Mouse (Mus musculus): ENCODE data around the gene Gng7. TPM values are rescaled to one million over a fixed set of nuclear protein-coding genes. Genes with fewer than 3 reads are reported as not detected.

Gng7 gene
- total and polyA plus RNA-seq, 3 experiments: 0.50 to 0.68 (median 0.63) TPM

- DNase-seq: peak; percentile 88
- WGBS: 1% methylated on average over 28 of the region's 28 CpGs
- no peak for TF ChIP-seq CTCF (IDR thresholded peaks at IDR 0.05)
- peak; percentile 53; the same call in 1 of the 2 replicates for TF ChIP-seq POLR2A (IDR thresholded peaks at IDR 0.05; ENCODE audit: insufficient read depth, low read depth, low read length)
- TF ChIP-seq EP300 (IDR thresholded peaks at IDR 0.05; ENCODE audit: insufficient read depth, low read depth, low read length): no peak; the same call in 1 of the 2 replicates
- peak overlapping the region; percentile 92 for H3K27ac ChIP-seq
- H3K27me3 ChIP-seq (ENCODE audit: control insufficient read depth, insufficient read depth, low read length): no peaks in the 10 kb centered on the region
- no peaks in the 10 kb centered on the region for H3K36me3 ChIP-seq (ENCODE audit: control insufficient read depth, insufficient read depth, low read length)
- H3K4me3 ChIP-seq: peak overlapping the region; percentile 31
- H3K9ac ChIP-seq (ENCODE audit: low read depth, low read length): peak overlapping the region; percentile 53
- H3K79me2 ChIP-seq (replicated peaks; ENCODE audit: control insufficient read depth, insufficient read depth, low read length): no peaks in the 10 kb centered on the region
- intact Hi-C loops (cut with DNase I): no loop called here
- peaks cover 31% of the 10 kb centered on the region for H3K4me1 ChIP-seq (ENCODE audit: control insufficient read depth, insufficient read depth, low read length)
Observed at GRCm38 (mm10) chr10:80939671-80940070, 75.1 kb downstream of the Gng7 start.

GRCm38 (mm10) chr10:80938831-80939550 is 75.8 kb downstream of the Gng7 start:
- H3K27ac ChIP-seq: no peak overlapping the region
- no peaks in the 10 kb centered on the region for H3K79me2 ChIP-seq (replicated peaks; ENCODE audit: control insufficient read depth, insufficient read depth, low read length)
- intact Hi-C loops (cut with DNase I): no loop called here
- 30% methylated on average over 15 of the region's 15 CpGs for WGBS
- H3K4me3 ChIP-seq: no peak overlapping the region
- no peak overlapping the region for H3K9ac ChIP-seq (ENCODE audit: low read depth, low read length)
- no peaks in the 10 kb centered on the region for H3K27me3 ChIP-seq (ENCODE audit: control insufficient read depth, insufficient read depth, low read length)
- no peak for TF ChIP-seq EP300 (IDR thresholded peaks at IDR 0.05; ENCODE audit: insufficient read depth, low read depth, low read length)
- no peak for TF ChIP-seq CTCF (IDR thresholded peaks at IDR 0.05)
- no peak for TF ChIP-seq POLR2A (IDR thresholded peaks at IDR 0.05; ENCODE audit: insufficient read depth, low read depth, low read length)
- peak in 1 of 2 experiments; percentile 33 for DNase-seq
- H3K4me1 ChIP-seq (ENCODE audit: control insufficient read depth, insufficient read depth, low read length): peaks cover 33% of the 10 kb centered on the region
- H3K36me3 ChIP-seq (ENCODE audit: control insufficient read depth, insufficient read depth, low read length): no peaks in the 10 kb centered on the region

- no peaks in the 10 kb centered on the region for H3K79me2 ChIP-seq (replicated peaks; ENCODE audit: control insufficient read depth, insufficient read depth, low read length)
- no peak overlapping the region for H3K9ac ChIP-seq (ENCODE audit: low read depth, low read length)
- no peaks in the 10 kb centered on the region for H3K27me3 ChIP-seq (ENCODE audit: control insufficient read depth, insufficient read depth, low read length)
- H3K4me3 ChIP-seq: no peak overlapping the region
- 23% methylated on average over 8 of the region's 8 CpGs for WGBS
- peak in 1 of 2 experiments; percentile 62 for DNase-seq
- H3K27ac ChIP-seq: no peak overlapping the region
- H3K36me3 ChIP-seq (ENCODE audit: control insufficient read depth, insufficient read depth, low read length): no peaks in the 10 kb centered on the region
- intact Hi-C loops (cut with DNase I): no loop called here
- peaks cover 36% of the 10 kb centered on the region for H3K4me1 ChIP-seq (ENCODE audit: control insufficient read depth, insufficient read depth, low read length)
- TF ChIP-seq CTCF (IDR thresholded peaks at IDR 0.05) (no peak), POLR2A (IDR thresholded peaks at IDR 0.05; ENCODE audit: insufficient read depth, low read depth, low read length) (no peak), EP300 (IDR thresholded peaks at IDR 0.05; ENCODE audit: insufficient read depth, low read depth, low read length) (0 out of 2 replicates have a peak, but pooled peaks have one; percentile 24)
Observed at GRCm38 (mm10) chr10:80937646-80938045, 77.1 kb downstream of the Gng7 start.

- Histone ChIP-seq H3K79me2 (replicated peaks; ENCODE audit: control insufficient read depth, insufficient read depth, low read length) (no peaks in the 10 kb centered on the region), H3K27ac (no peak overlapping the region), H3K9ac (ENCODE audit: low read depth, low read length) (no peak overlapping the region; the same call in 1 of the 2 replicates), H3K36me3 (ENCODE audit: control insufficient read depth, insufficient read depth, low read length) (no peaks in the 10 kb centered on the region), H3K27me3 (ENCODE audit: control insufficient read depth, insufficient read depth, low read length) (no peaks in the 10 kb centered on the region), H3K4me3 (peak overlapping the region; percentile 51; the same call in 1 of the 2 replicates), H3K4me1 (ENCODE audit: control insufficient read depth, insufficient read depth, low read length) (peaks cover 34% of the 10 kb centered on the region)
- TF ChIP-seq CTCF (IDR thresholded peaks at IDR 0.05) (no peak), EP300 (IDR thresholded peaks at IDR 0.05; ENCODE audit: insufficient read depth, low read depth, low read length) (no peak), POLR2A (IDR thresholded peaks at IDR 0.05; ENCODE audit: insufficient read depth, low read depth, low read length) (no peak)
- no peak for DNase-seq
- WGBS: 14% methylated on average over 6 of the region's 6 CpGs
- intact Hi-C loops (cut with DNase I): no loop called here
Observed at GRCm38 (mm10) chr10:80936810-80937164, 78.0 kb downstream of the Gng7 start.

- Histone ChIP-seq H3K27ac (peak overlapping the region; percentile 65), H3K36me3 (ENCODE audit: control insufficient read depth, insufficient read depth, low read length) (no peaks in the 10 kb centered on the region), H3K4me1 (ENCODE audit: control insufficient read depth, insufficient read depth, low read length) (peaks cover 32% of the 10 kb centered on the region), H3K9ac (ENCODE audit: low read depth, low read length) (peak overlapping the region; percentile 59), H3K27me3 (ENCODE audit: control insufficient read depth, insufficient read depth, low read length) (no peaks in the 10 kb centered on the region), H3K4me3 (peak overlapping the region; percentile 51), H3K79me2 (replicated peaks; ENCODE audit: control insufficient read depth, insufficient read depth, low read length) (no peaks in the 10 kb centered on the region)
- intact Hi-C loops (cut with DNase I): no loop called here
- 3% methylated on average over 37 of the region's 37 CpGs for WGBS
- TF ChIP-seq EP300 (IDR thresholded peaks at IDR 0.05; ENCODE audit: insufficient read depth, low read depth, low read length) (no peak), CTCF (IDR thresholded peaks at IDR 0.05) (no peak), POLR2A (IDR thresholded peaks at IDR 0.05; ENCODE audit: insufficient read depth, low read depth, low read length) (no peak)
- peak; percentile 82 to 85 for DNase-seq
Observed at GRCm38 (mm10) chr10:80936135-80936809, 78.5 kb downstream of the Gng7 start.

- TF ChIP-seq POLR2A (IDR thresholded peaks at IDR 0.05; ENCODE audit: insufficient read depth, low read depth, low read length) (no peak), CTCF (IDR thresholded peaks at IDR 0.05) (no peak), EP300 (IDR thresholded peaks at IDR 0.05; ENCODE audit: insufficient read depth, low read depth, low read length) (no peak)
- DNase-seq: no peak
- 18% methylated on average over 16 of the region's 17 CpGs for WGBS
- H3K4me1 ChIP-seq (ENCODE audit: control insufficient read depth, insufficient read depth, low read length): peaks cover 31% of the 10 kb centered on the region
- intact Hi-C loops (cut with DNase I): no loop called here
- no peaks in the 10 kb centered on the region for H3K27me3 ChIP-seq (ENCODE audit: control insufficient read depth, insufficient read depth, low read length)
- no peak overlapping the region for H3K9ac ChIP-seq (ENCODE audit: low read depth, low read length)
- H3K36me3 ChIP-seq (ENCODE audit: control insufficient read depth, insufficient read depth, low read length): no peaks in the 10 kb centered on the region
- H3K4me3 ChIP-seq: no peak overlapping the region
- no peak overlapping the region; the same call in 1 of the 2 replicates for H3K27ac ChIP-seq
- no peaks in the 10 kb centered on the region for H3K79me2 ChIP-seq (replicated peaks; ENCODE audit: control insufficient read depth, insufficient read depth, low read length)
Observed at GRCm38 (mm10) chr10:80935698-80936097, 79.0 kb downstream of the Gng7 start.
